ENCODE assay signal across 11 mouse cellular contexts in the genomic region with DNA sequence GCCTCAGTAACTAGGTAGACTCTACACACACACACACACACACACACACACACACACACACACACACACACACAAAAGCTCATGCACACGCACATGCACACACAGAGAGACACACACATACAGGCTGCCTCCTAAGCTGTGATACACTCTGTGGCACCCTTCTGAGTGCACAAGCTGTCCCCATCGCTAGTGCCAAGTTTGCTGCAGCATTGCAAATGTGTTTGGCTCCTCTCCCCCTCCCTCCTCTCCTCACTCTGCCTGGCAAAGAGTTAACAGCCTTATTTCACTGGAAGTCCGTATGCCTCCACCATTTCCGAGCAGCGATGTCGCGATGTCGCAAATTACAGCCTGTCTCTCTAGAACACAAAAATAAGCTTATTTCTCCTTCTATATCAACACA.
DNase-seq lines count a peak whose midpoint lies in the region; ATAC-seq lines count a peak whose summit lies in the region.
"Had no signal": no experiment of that assay in that cellular context is flagged by ENCODE, and none has a peak within 500 bp of the region (broad histone marks: within the 10 kb centered on the region; RNA-seq: fewer than 3 reads in every experiment).

No protein-coding gene starts in this region.

- intact Hi-C loops in left cerebral cortex, postnatal 36 days (cut with DNase I): loop anchor here (10.0 kb wide), 1 partner anchor 85 kb away; no protein-coding TSS in a partner anchor

- no peak overlapping the region for H3K4me2 ChIP-seq in forebrain, embryonic 13.5 days
- H3K4me2 ChIP-seq: limb, embryonic 13.5 days had no signal

- no peaks in the 10 kb centered on the region for H3K36me3 ChIP-seq in forebrain, embryonic 13.5 days (ENCODE audit: poor library complexity, severe bottlenecking)
- H3K36me3 ChIP-seq in forebrain, embryonic 10.5 days (replicated peaks): no peaks in the 10 kb centered on the region
- H3K36me3 ChIP-seq: limb, embryonic 13.5 days had no signal

- H3K4me1 ChIP-seq in forebrain, embryonic 13.5 days: peaks cover 20% of the 10 kb centered on the region
- H3K4me1 ChIP-seq in forebrain, embryonic 10.5 days: peaks cover 10% of the 10 kb centered on the region

- ATAC-seq in forebrain, embryonic 13.5 days: peak; percentile 88
- no peak for ATAC-seq in monocyte, adult 5-6 weeks (replicated peaks; ENCODE audit: insufficient number of reproducible peaks, low FRiP score, low TSS enrichment, poor library complexity, severe bottlenecking)
- ATAC-seq: Patski had no signal

- H3K9ac ChIP-seq in forebrain, embryonic 13.5 days: no peak overlapping the region
- H3K9ac ChIP-seq: limb, embryonic 13.5 days had no signal

- H3K27me3 ChIP-seq in forebrain, embryonic 13.5 days: no peaks in the 10 kb centered on the region
- peaks cover 9% of the 10 kb centered on the region for H3K27me3 ChIP-seq in forebrain, embryonic 10.5 days (ENCODE audit: poor library complexity, severe bottlenecking)
- H3K27me3 ChIP-seq: limb, embryonic 13.5 days; Patski had no signal

- peak overlapping the region; percentile 66 for H3K27ac ChIP-seq in forebrain, embryonic 13.5 days
- no peak overlapping the region for H3K27ac ChIP-seq in forebrain, embryonic 10.5 days
- H3K27ac ChIP-seq: limb, embryonic 13.5 days had no signal

- H3K9me3 ChIP-seq in forebrain, embryonic 13.5 days (replicated peaks): no peaks in the 10 kb centered on the region
- H3K9me3 ChIP-seq in forebrain, embryonic 10.5 days: no peaks in the 10 kb centered on the region
- H3K9me3 ChIP-seq: limb, embryonic 13.5 days had no signal

- DNase-seq in forebrain, embryonic 10.5 days (ENCODE audit: extremely low spot score, low spot score): no peak
- peak; percentile 89 for DNase-seq in cerebellum, adult 8-10 months
- peak; percentile 84 for DNase-seq in layer of hippocampus, adult 11-12 months (ENCODE audit: low spot score)
- peak; percentile 54 to 62 for DNase-seq in left cerebral cortex, postnatal 36 days (ENCODE audit: low spot score in 2 of 2)
- no peak for DNase-seq in adipocyte (ENCODE audit: low spot score)
- DNase-seq in yolk sac, embryonic 10.5 days (ENCODE audit: low spot score): no peak
- DNase-seq: retina, postnatal 1 day had no signal

- 42% methylated on average over 8 of the region's 8 CpGs for WGBS in forebrain, embryonic 13.5 days
- WGBS in forebrain, embryonic 10.5 days: 90% methylated on average over 8 of the region's 8 CpGs

- no peak overlapping the region for H3K4me3 ChIP-seq in forebrain, embryonic 13.5 days
- no peak overlapping the region for H3K4me3 ChIP-seq in forebrain, embryonic 10.5 days
- H3K4me3 ChIP-seq: limb, embryonic 13.5 days had no signal

Comparison
In these comparisons a context has a peak if more than half of its experiments do, and no peak if none do; other contexts are left out.
1. DNase-seq: peak in cerebellum, adult 8-10 months (single experiment), layer of hippocampus, adult 11-12 months (single experiment) and left cerebral cortex, postnatal 36 days (2 of 2); none in forebrain, embryonic 10.5 days (single experiment), adipocyte (single experiment) and yolk sac, embryonic 10.5 days (single experiment).